Mouse (Mus musculus) megakaryocyte-erythroid progenitor cell, adult 5-6 weeks (primary cell): ENCODE measurements around the gene Notum. TPM values are rescaled to one million over a fixed set of nuclear protein-coding genes. Genes with fewer than 3 reads are reported as not detected.

Experiments used
- total RNA-seq, 2 experiments: library from RNA; stranded (forward) in 1 of 2; stranded (reverse) in 1 of 2; fragments of 200-1000, 215-1000 nt in 1 of 2; fragments of >200 nt in 1 of 2; fragmentation: Nextera tagmentation in 1 of 2; gene quantifications; 2 replicates each; pipeline ENCODE4 v1.2.3; 2014 to 2017

The Notum gene
- total RNA-seq, 2 experiments from 2014 or later = not detected

Other genes starting within 250 kb of the Notum start
Only the 30 nearest of the 32 such genes appear.
- 0.37 TPM in 1 of 2 replicates, not detected in the other for gene Pde6g, start 207.7 kb downstream of the Notum start, total RNA-seq (2014; fragmentation: Nextera tagmentation)
- gene Pde6g, start 207.7 kb downstream of the Notum start, total RNA-seq (2017) = 0.38 TPM in 1 of 2 replicates, not detected in the other
- gene Oxld1, start 203.1 kb downstream of the Notum start, total RNA-seq (2014; fragmentation: Nextera tagmentation) = 8.0 and 20.5 TPM in 2 replicates
- gene Oxld1, start 203.1 kb downstream of the Notum start, total RNA-seq (2017) = 14.0 and 27.9 TPM in 2 replicates
- 36.1 and 67.6 TPM in 2 replicates for gene Ccdc137, start 203.1 kb downstream of the Notum start, total RNA-seq (2014; fragmentation: Nextera tagmentation)
- gene Ccdc137, start 203.1 kb downstream of the Notum start, total RNA-seq (2017) = 70.0 and 99.8 TPM in 2 replicates
- 11.2 and 14.7 TPM in 2 replicates for gene Arl16, start 193.6 kb downstream of the Notum start, total RNA-seq (2014; fragmentation: Nextera tagmentation)
- gene Arl16, start 193.6 kb downstream of the Notum start, total RNA-seq (2017) = 8.8 and 21.9 TPM in 2 replicates
- gene Mrpl12, start 176.6 kb downstream of the Notum start, total RNA-seq (2014; fragmentation: Nextera tagmentation) = 165 and 221 TPM in 2 replicates
- 151 and 192 TPM in 2 replicates for gene Mrpl12, start 176.6 kb downstream of the Notum start, total RNA-seq (2017)
- gene Slc25a10, start 169.3 kb downstream of the Notum start, total RNA-seq (2014; fragmentation: Nextera tagmentation) = 16.9 and 27.2 TPM in 2 replicates
- 17.6 and 18.8 TPM in 2 replicates for gene Slc25a10, start 169.3 kb downstream of the Notum start, total RNA-seq (2017)
- gene Gcgr, start 130.5 kb downstream of the Notum start, total RNA-seq (2014; fragmentation: Nextera tagmentation) = not detected in 2 replicates
- not detected in 2 replicates for gene Gcgr, start 130.5 kb downstream of the Notum start, total RNA-seq (2017)
- gene Mcrip1, start 111.4 kb downstream of the Notum start, total RNA-seq (2014; fragmentation: Nextera tagmentation) = 60.4 and 62.7 TPM in 2 replicates
- 18.5 and 18.8 TPM in 2 replicates for gene Mcrip1, start 111.4 kb downstream of the Notum start, total RNA-seq (2017)
- not detected in 2 replicates for gene Ppp1r27, start 110.0 kb downstream of the Notum start, total RNA-seq (2014; fragmentation: Nextera tagmentation)
- gene Ppp1r27, start 110.0 kb downstream of the Notum start, total RNA-seq (2017) = not detected in 2 replicates
- gene P4hb, start 87.9 kb downstream of the Notum start, total RNA-seq (2014; fragmentation: Nextera tagmentation) = 236 and 270 TPM in 2 replicates
- gene P4hb, start 87.9 kb downstream of the Notum start, total RNA-seq (2017) = 334 and 373 TPM in 2 replicates
- 248 and 334 TPM in 2 replicates for gene Arhgdia, start 79.6 kb downstream of the Notum start, total RNA-seq (2014; fragmentation: Nextera tagmentation)
- 96.3 and 154 TPM in 2 replicates for gene Arhgdia, start 79.6 kb downstream of the Notum start, total RNA-seq (2017)
- gene Alyref, start 62.8 kb downstream of the Notum start, total RNA-seq (2014; fragmentation: Nextera tagmentation) = 157 and 232 TPM in 2 replicates
- 208 and 278 TPM in 2 replicates for gene Alyref, start 62.8 kb downstream of the Notum start, total RNA-seq (2017)
- gene Anapc11, start 62.8 kb downstream of the Notum start, total RNA-seq (2014; fragmentation: Nextera tagmentation) = 84.0 and 110 TPM in 2 replicates
- 21.9 and 27.6 TPM in 2 replicates for gene Anapc11, start 62.8 kb downstream of the Notum start, total RNA-seq (2017)
- 3.3 TPM in 1 of 2 replicates, not detected in the other for gene Npb, start 52.7 kb downstream of the Notum start, total RNA-seq (2014; fragmentation: Nextera tagmentation)
- not detected in 2 replicates for gene Npb, start 52.7 kb downstream of the Notum start, total RNA-seq (2017)
- 74.6 and 87.3 TPM in 2 replicates for gene Pcyt2, start 43.2 kb downstream of the Notum start, total RNA-seq (2014; fragmentation: Nextera tagmentation)
- 28.5 and 29.6 TPM in 2 replicates for gene Pcyt2, start 43.2 kb downstream of the Notum start, total RNA-seq (2017)
- 62.8 and 79.3 TPM in 2 replicates for gene Sirt7, start 35.9 kb downstream of the Notum start, total RNA-seq (2014; fragmentation: Nextera tagmentation)
- 39.8 and 48.3 TPM in 2 replicates for gene Sirt7, start 35.9 kb downstream of the Notum start, total RNA-seq (2017)
- gene Mafg, start 27.6 kb downstream of the Notum start, total RNA-seq (2014; fragmentation: Nextera tagmentation) = 26.0 and 31.6 TPM in 2 replicates
- 11.7 and 12.2 TPM in 2 replicates for gene Mafg, start 27.6 kb downstream of the Notum start, total RNA-seq (2017)
- 0.13 and 1.1 TPM in 2 replicates for gene Pycr1, start 17.4 kb downstream of the Notum start, total RNA-seq (2014; fragmentation: Nextera tagmentation)
- 1.5 TPM in 1 of 2 replicates, not detected in the other for gene Pycr1, start 17.4 kb downstream of the Notum start, total RNA-seq (2017)
- gene Myadml2, start 13.0 kb downstream of the Notum start, total RNA-seq (2014; fragmentation: Nextera tagmentation) = 6.3 TPM in 1 of 2 replicates, not detected in the other
- not detected in 2 replicates for gene Myadml2, start 13.0 kb downstream of the Notum start, total RNA-seq (2017)
- gene Aspscr1, start 11.8 kb upstream of the Notum start, total RNA-seq (2014; fragmentation: Nextera tagmentation) = 79.5 and 108 TPM in 2 replicates
- gene Aspscr1, start 11.8 kb upstream of the Notum start, total RNA-seq (2017) = 15.5 and 52.7 TPM in 2 replicates
- 132 and 157 TPM in 2 replicates for gene Cenpx, start 52.6 kb upstream of the Notum start, total RNA-seq (2014; fragmentation: Nextera tagmentation)
- 95.0 and 99.4 TPM in 2 replicates for gene Cenpx, start 52.6 kb upstream of the Notum start, total RNA-seq (2017)
- 25.3 and 34.4 TPM in 2 replicates for gene Lrrc45, start 52.8 kb upstream of the Notum start, total RNA-seq (2014; fragmentation: Nextera tagmentation)
- gene Lrrc45, start 52.8 kb upstream of the Notum start, total RNA-seq (2017) = 37.0 and 38.1 TPM in 2 replicates
- 1.6 and 2.9 TPM in 2 replicates for gene Rac3, start 60.3 kb upstream of the Notum start, total RNA-seq (2014; fragmentation: Nextera tagmentation)
- not detected in 2 replicates for gene Rac3, start 60.3 kb upstream of the Notum start, total RNA-seq (2017)
- gene Dcxr, start 66.1 kb upstream of the Notum start, total RNA-seq (2014; fragmentation: Nextera tagmentation) = 12.7 and 14.9 TPM in 2 replicates
- gene Dcxr, start 66.1 kb upstream of the Notum start, total RNA-seq (2017) = 6.2 and 10.2 TPM in 2 replicates
- not detected in 2 replicates for gene Cbr2, start 70.9 kb upstream of the Notum start, total RNA-seq (2014; fragmentation: Nextera tagmentation)
- gene Cbr2, start 70.9 kb upstream of the Notum start, total RNA-seq (2017) = not detected in 2 replicates
- 2.5 and 12.0 TPM in 2 replicates for gene Hmga1b, start 101.6 kb upstream of the Notum start, total RNA-seq (2014; fragmentation: Nextera tagmentation)
- 8.7 and 10.9 TPM in 2 replicates for gene Hmga1b, start 101.6 kb upstream of the Notum start, total RNA-seq (2017)
- gene Rfng, start 123.0 kb upstream of the Notum start, total RNA-seq (2014; fragmentation: Nextera tagmentation) = 43.1 and 47.2 TPM in 2 replicates
- gene Rfng, start 123.0 kb upstream of the Notum start, total RNA-seq (2017) = 4.8 and 9.5 TPM in 2 replicates
- 107 TPM in 2 replicates for gene Gps1, start 123.1 kb upstream of the Notum start, total RNA-seq (2014; fragmentation: Nextera tagmentation)
- gene Gps1, start 123.1 kb upstream of the Notum start, total RNA-seq (2017) = 103 and 119 TPM in 2 replicates
- gene Dus1l, start 135.2 kb upstream of the Notum start, total RNA-seq (2014; fragmentation: Nextera tagmentation) = 150 TPM in 2 replicates
- gene Dus1l, start 135.2 kb upstream of the Notum start, total RNA-seq (2017) = 68.4 and 87.6 TPM in 2 replicates
- gene Fasn, start 163.4 kb upstream of the Notum start, total RNA-seq (2014; fragmentation: Nextera tagmentation) = 92.0 and 92.3 TPM in 2 replicates
- 27.2 and 34.0 TPM in 2 replicates for gene Fasn, start 163.4 kb upstream of the Notum start, total RNA-seq (2017)